Mouse (Mus musculus) stomach, embryonic 14.5 days (tissue): ENCODE data around the gene Slc5a3. TPM values are rescaled to one million over a fixed set of nuclear protein-coding genes. Genes with fewer than 3 reads are reported as not detected.

ENCODE experiments used
- ATAC-seq: fragments of 200-750 bp; cut with Nextera tagmentation; 2 replicates; pipeline ENCODE4 v1.8.0; 2017; ENCODE audit warnings: low read depth, moderate TSS enrichment; ENCODE audit not compliant: insufficient number of reproducible peaks, insufficient read depth, low FRiP score
- H3K27ac ChIP-seq: fragments of 300-500 bp; sonication (generic); 2 replicates; pipeline ENCODE4 v1.5.1; 2014; ENCODE audit warnings: mild to moderate bottlenecking, low read length, moderate library complexity, mixed read lengths
- H3K27me3 ChIP-seq: fragments of 300-500 bp; sonication (generic); 2 replicates; pipeline ENCODE4 v1.6.1; 2014; ENCODE audit warnings: low read length, control low read depth, mixed read lengths; ENCODE audit not compliant: control insufficient read depth, insufficient read depth
- H3K36me3 ChIP-seq: fragments of 300-500 bp; sonication (generic); 2 replicates; pipeline ENCODE4 v1.6.1; 2014; ENCODE audit warnings: mild to moderate bottlenecking, control low read depth, low read length, moderate library complexity, mixed read lengths; ENCODE audit not compliant: control insufficient read depth, insufficient read depth
- H3K4me1 ChIP-seq: fragments of 300-500 bp; sonication (generic); 2 replicates; pipeline ENCODE4 v1.6.1; 2014; ENCODE audit warnings: low read length, control low read depth, mixed read lengths; ENCODE audit not compliant: control insufficient read depth, insufficient read depth
- H3K4me2 ChIP-seq: fragments of 300-500 bp; sonication (generic); replicated peaks from 2 replicates; pipeline ENCODE4 v1.6.1; 2014; ENCODE audit warnings: low read depth, low read length, control low read depth
- H3K4me3 ChIP-seq: fragments of 300-500 bp; sonication (generic); 2 replicates; pipeline ENCODE4 v1.5.1; 2014; ENCODE audit warnings: low read depth, low read length, control low read depth
- H3K9ac ChIP-seq: fragments of 300-500 bp; sonication (generic); replicated peaks from 2 replicates; pipeline ENCODE4 v1.6.1; 2014; ENCODE audit warnings: low read depth, mild to moderate bottlenecking, control low read depth, low read length, moderate library complexity, mixed read lengths
- H3K9me3 ChIP-seq: fragments of 300-500 bp; sonication (generic); 2 replicates; pipeline ENCODE4 v1.6.1; 2016; ENCODE audit warnings: low read depth, low read length, control low read depth; ENCODE audit not compliant: control insufficient read depth
- WGBS: fragments of 180-500 bp; shearing (Covaris S2); extraction: QIAGEN DNeasy Blood & Tissue Kit; methylation state at CpG from one replicate; pipeline ENCODE4 v1.1.7; 2014; 5-methylcytosine and 5-hydroxymethylcytosine counted together
- polyA plus RNA-seq: library from polyadenylated mRNA; unstranded; fragments of >200 nt; fragmentation: Nextera tagmentation; extraction: Ambion mirVana; gene quantifications from 2 replicates; pipeline ENCODE4 v1.2.1, GENCODE M21; 2014

The Slc5a3 gene
- polyA plus RNA-seq, 1 experiment from 2014 or later = 9.8 TPM

DNA sequence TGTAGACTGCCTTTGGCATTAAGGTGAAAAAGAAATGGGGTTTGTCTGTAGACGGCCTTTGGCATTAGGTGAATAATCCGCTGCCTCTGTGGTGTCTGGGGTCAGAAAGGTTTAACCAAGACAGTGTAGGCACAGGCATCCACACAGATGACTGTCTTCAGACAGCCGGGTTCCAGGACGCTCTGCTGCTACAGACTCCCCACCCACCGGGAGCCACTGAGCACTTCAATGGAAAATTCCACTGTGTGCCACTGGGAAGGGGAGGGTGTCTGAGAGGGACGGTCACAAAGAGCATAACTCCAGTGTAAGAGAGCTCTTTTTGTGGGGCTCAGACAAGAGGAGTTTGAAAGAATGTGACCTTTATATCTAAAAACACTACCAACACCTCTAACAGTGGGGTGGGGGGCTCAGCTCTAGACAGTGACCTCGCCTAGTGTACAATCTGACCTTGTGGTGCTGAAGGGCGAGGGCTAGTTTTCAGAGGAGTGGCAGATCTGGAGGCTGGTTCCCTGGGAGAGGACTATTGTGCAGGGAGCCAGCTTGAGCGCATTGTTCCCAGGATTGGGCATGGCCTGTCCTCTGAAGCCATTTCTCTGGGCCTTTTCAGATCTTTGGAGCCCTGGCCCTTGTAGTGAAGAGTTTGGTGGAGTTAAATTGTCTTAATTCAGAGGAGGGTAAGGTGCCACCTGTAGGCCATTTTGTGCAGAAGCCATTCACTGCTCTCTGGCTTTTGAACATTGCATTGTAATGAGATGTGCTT is 45.6 kb downstream of the Slc5a3 start:
- no peak for ATAC-seq
- H3K9ac ChIP-seq = no peak overlapping the region
- H3K4me2 ChIP-seq = no peak overlapping the region
- H3K4me1 ChIP-seq = 0 out of 2 replicates have a peak, but pooled peaks cover 3% of the 10 kb centered on the region
- no peaks in the 10 kb centered on the region for H3K27me3 ChIP-seq
- WGBS = 61% methylated on average over 9 of the region's 9 CpGs
- H3K9me3 ChIP-seq = no peaks in the 10 kb centered on the region
- no peaks in the 10 kb centered on the region; the same call in none of the 2 replicates for H3K36me3 ChIP-seq
- no peak overlapping the region for H3K4me3 ChIP-seq
- no peak overlapping the region for H3K27ac ChIP-seq

GRCm38 (mm10) chr16:92104332-92104590 is 46.1 kb downstream of the Slc5a3 start:
- ATAC-seq = no peak
- H3K4me2 ChIP-seq = no peak overlapping the region
- no peak overlapping the region for H3K4me3 ChIP-seq
- WGBS = 90% methylated on average over 2 of the region's 2 CpGs
- no peak overlapping the region for H3K27ac ChIP-seq
- 0 out of 2 replicates have a peak, but pooled peaks cover 3% of the 10 kb centered on the region for H3K4me1 ChIP-seq
- no peak overlapping the region for H3K9ac ChIP-seq
- H3K27me3 ChIP-seq = no peaks in the 10 kb centered on the region
- no peaks in the 10 kb centered on the region; the same call in none of the 2 replicates for H3K36me3 ChIP-seq
- no peaks in the 10 kb centered on the region for H3K9me3 ChIP-seq

DNA sequence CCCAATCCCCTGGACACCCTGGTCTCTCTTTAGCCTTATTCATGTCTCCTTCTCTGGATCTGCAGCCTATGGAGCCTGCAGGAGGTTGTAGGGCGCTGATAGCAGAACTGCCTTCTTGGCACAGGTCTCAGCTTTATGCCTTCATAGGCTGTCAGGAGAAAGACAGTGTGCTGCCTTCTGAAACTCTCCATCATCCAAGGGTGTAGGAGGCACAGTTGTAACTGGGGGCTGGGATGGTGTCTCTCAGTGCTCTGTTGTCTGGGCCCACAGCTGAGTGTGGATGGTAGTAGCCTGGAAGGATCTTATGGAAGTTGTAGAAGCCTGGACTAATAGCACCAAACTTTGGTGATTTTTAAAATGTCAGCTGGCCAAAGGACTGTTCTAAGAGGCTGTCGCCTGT is 46.8 kb downstream of the Slc5a3 start:
- Histone ChIP-seq H3K36me3 (no peaks in the 10 kb centered on the region; the same call in none of the 2 replicates), H3K4me2 (no peak overlapping the region), H3K27ac (no peak overlapping the region), H3K9me3 (no peaks in the 10 kb centered on the region), H3K9ac (no peak overlapping the region), H3K27me3 (no peaks in the 10 kb centered on the region), H3K4me3 (no peak overlapping the region), H3K4me1 (0 out of 2 replicates have a peak, but pooled peaks cover 1% of the 10 kb centered on the region)
- no peak for ATAC-seq
- WGBS = 95% methylated on average over 2 of the region's 2 CpGs

DNA sequence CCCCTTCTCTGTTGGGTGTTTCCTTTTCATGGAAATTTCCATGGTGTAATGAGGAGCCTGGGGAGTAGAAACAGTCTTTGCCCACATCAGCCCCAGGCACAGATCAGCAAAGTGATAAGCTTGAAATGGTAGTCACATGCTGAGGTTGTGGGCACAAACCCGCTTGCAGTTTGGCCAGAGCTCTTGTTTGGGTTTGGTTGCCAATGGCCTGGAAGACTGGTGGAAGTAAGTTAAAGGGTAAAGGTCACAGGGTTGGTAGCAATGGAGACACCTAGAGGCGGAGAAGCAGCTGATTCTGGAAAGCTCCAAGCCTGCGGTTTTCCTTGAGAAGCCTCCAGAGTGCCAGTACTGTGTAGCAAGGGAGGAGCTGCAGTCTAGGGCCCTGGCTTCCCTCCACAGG is 47.5 kb downstream of the Slc5a3 start:
- no peaks in the 10 kb centered on the region for H3K4me1 ChIP-seq
- ATAC-seq = no peak
- no peaks in the 10 kb centered on the region for H3K27me3 ChIP-seq
- no peaks in the 10 kb centered on the region; the same call in 1 of the 2 replicates for H3K36me3 ChIP-seq
- H3K27ac ChIP-seq = no peak overlapping the region
- no peak overlapping the region for H3K4me2 ChIP-seq
- no peak overlapping the region for H3K9ac ChIP-seq
- H3K9me3 ChIP-seq = no peaks in the 10 kb centered on the region
- 71% methylated on average over 3 of the region's 3 CpGs for WGBS
- no peak overlapping the region for H3K4me3 ChIP-seq

DNA sequence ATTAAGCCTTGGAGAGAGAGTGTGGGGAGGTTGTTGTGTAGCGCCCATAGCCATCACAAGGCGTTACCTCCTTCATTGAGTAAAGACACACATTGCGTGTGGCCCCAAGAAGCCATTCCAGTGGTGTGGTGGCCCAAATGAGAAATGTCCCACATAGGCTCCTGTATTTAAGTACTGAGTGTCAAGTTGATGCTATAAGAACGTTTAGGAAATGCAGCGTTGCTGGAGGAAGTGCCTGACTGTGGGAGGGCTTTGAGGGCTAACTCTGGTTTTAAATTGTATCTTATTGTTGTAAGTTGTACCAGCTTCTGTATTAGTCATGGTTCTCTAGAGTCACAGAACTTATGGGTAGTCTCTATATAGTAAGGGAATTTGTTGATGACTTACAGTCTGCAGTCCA is 49.2 kb downstream of the Slc5a3 start:
- Histone ChIP-seq H3K9me3 (no peaks in the 10 kb centered on the region), H3K4me1 (no peaks in the 10 kb centered on the region), H3K27ac (no peak overlapping the region), H3K27me3 (no peaks in the 10 kb centered on the region), H3K36me3 (no peaks in the 10 kb centered on the region; the same call in 1 of the 2 replicates), H3K4me3 (no peak overlapping the region), H3K9ac (no peak overlapping the region), H3K4me2 (no peak overlapping the region)
- ATAC-seq = no peak
- WGBS = 89% methylated on average over 5 of the region's 5 CpGs

GRCm38 (mm10) chr16:92114706-92115241 is 56.7 kb downstream of the Slc5a3 start:
- no peaks in the 10 kb centered on the region for H3K36me3 ChIP-seq
- H3K4me3 ChIP-seq = no peak overlapping the region
- no peak overlapping the region for H3K9ac ChIP-seq
- peaks cover 3% of the 10 kb centered on the region; the same call in 1 of the 2 replicates for H3K4me1 ChIP-seq
- H3K9me3 ChIP-seq = no peaks in the 10 kb centered on the region
- no peak for ATAC-seq
- H3K4me2 ChIP-seq = no peak overlapping the region
- no peak overlapping the region for H3K27ac ChIP-seq
- H3K27me3 ChIP-seq = no peaks in the 10 kb centered on the region
- WGBS = 71% methylated on average over 5 of the region's 5 CpGs

DNA sequence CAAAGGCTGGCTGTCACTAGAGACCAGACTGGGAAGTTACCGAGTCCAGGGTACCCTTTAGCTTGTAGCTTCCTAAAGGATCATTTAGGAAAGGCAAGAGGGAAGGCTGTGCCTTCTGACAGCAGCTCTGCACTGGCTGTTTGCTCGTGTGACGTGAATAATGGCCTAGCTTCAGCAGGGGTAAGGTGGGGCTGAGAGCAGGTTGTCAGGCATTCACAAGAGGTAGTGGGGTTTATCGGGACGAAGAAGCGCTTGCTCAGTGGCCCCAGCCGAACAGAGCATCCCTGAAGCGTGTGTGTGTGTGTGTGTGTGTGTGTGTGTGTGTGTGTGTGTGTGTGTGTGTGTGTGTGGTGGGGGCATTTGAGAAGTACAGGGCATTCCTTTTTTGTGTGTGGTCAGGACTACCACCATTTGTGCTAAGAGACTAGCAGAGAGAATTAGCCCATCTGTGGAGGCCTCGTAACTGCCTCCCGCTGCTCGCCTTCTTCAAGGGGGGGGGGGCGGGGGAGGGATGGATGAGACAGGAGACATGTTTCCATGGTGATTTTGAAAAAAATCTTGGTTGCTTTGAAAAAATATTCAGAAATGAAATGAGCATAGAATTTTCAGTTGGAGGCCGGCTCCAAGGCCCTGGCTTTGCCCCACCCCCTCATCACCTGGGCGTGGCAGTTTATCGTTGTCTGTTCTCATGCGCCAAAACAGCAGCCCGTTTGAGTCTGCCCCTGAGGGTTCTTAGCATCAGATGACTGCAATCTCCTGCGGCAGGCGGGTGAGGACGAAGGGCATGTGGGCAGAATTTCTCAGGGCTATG is 57.7 kb downstream of the Slc5a3 start:
- peaks cover 3% of the 10 kb centered on the region; the same call in 1 of the 2 replicates for H3K4me1 ChIP-seq
- ATAC-seq = peak; percentile 50; the same call in 1 of the 2 replicates
- no peak overlapping the region for H3K27ac ChIP-seq
- H3K36me3 ChIP-seq = no peaks in the 10 kb centered on the region
- no peaks in the 10 kb centered on the region for H3K27me3 ChIP-seq
- no peak overlapping the region for H3K9ac ChIP-seq
- H3K4me2 ChIP-seq = no peak overlapping the region
- 27% methylated on average over 20 of the region's 20 CpGs for WGBS
- no peaks in the 10 kb centered on the region for H3K9me3 ChIP-seq
- no peak overlapping the region for H3K4me3 ChIP-seq

GRCm38 (mm10) chr16:92117337-92118209 is 59.5 kb downstream of the Slc5a3 start:
- peaks cover 3% of the 10 kb centered on the region; the same call in 1 of the 2 replicates for H3K4me1 ChIP-seq
- H3K9ac ChIP-seq = no peak overlapping the region
- H3K9me3 ChIP-seq = no peaks in the 10 kb centered on the region
- H3K27me3 ChIP-seq = no peaks in the 10 kb centered on the region
- H3K36me3 ChIP-seq = no peaks in the 10 kb centered on the region
- ATAC-seq = no peak; the same call in 1 of the 2 replicates
- no peak overlapping the region for H3K4me2 ChIP-seq
- WGBS = 64% methylated on average over 9 of the region's 9 CpGs
- H3K27ac ChIP-seq = no peak overlapping the region
- H3K4me3 ChIP-seq = no peak overlapping the region
